Mouse (Mus musculus) cortical plate, adult 2 months (tissue): Measurements from ENCODE around the gene Srd5a3. TPM values are rescaled to one million over a fixed set of nuclear protein-coding genes. Genes with fewer than 3 reads are reported as not detected.
"Not testable (repeated sequence)": the region's sequence is repeated elsewhere in the genome, so short reads cannot be mapped to it uniquely, and the experiment has no call there.

Experiments used
- H3K27ac ChIP-seq: fragments of 200-500 bp; 2 replicates; pipeline ENCODE4 v1.5.1; 2012; ENCODE audit warnings: low read length, control low read depth, inconsistent platforms; ENCODE audit not compliant: insufficient read depth
- H3K4me1 ChIP-seq: fragments of 200-500 bp; 2 replicates; pipeline ENCODE4 v1.6.1; 2011; ENCODE audit warnings: low read length; ENCODE audit not compliant: control insufficient read depth, insufficient read depth
- H3K4me3 ChIP-seq: fragments of 200-500 bp; 2 replicates; pipeline ENCODE4 v1.5.1; 2011; ENCODE audit warnings: mild to moderate bottlenecking, low read length, control low read depth; ENCODE audit not compliant: insufficient read depth
- CTCF ChIP-seq: fragments of 200-500 bp; IDR thresholded peaks from 2 replicates; pipeline ENCODE4 v1.5.1; 2011; ENCODE audit warnings: mild to moderate bottlenecking, control low read depth, low read length; ENCODE audit not compliant: insufficient read depth; ENCODE audit errors: extremely low read depth
- POLR2A ChIP-seq: fragments of 200-500 bp; IDR thresholded peaks from 2 replicates; pipeline ENCODE4 v1.6.1; 2011; ENCODE audit warnings: mild to moderate bottlenecking, low read length, control low read depth; ENCODE audit not compliant: insufficient read depth; ENCODE audit errors: extremely low read depth
- polyA plus RNA-seq: library from polyadenylated mRNA; depleted of rRNA; stranded (reverse); fragments of >200 nt; gene quantifications from 2 replicates; pipeline ENCODE4 v1.2.3, GENCODE M21; 2012; rRNA removed

Srd5a3 gene
- polyA plus RNA-seq, result 24.5 and 26.6 TPM in 2 replicates

- H3K27ac ChIP-seq, result peak within 1 kb of the TSS; percentile 95
- TF ChIP-seq POLR2A, result peak; percentile 59
- peak; percentile 29; the same call in 1 of the 2 replicates for TF ChIP-seq CTCF
- H3K4me1 ChIP-seq, result no peaks in the 10 kb centered on the region; the same call in 1 of the 2 replicates
- H3K4me3 ChIP-seq, result peak within 1 kb of the TSS; percentile 74
Observed at GRCm38 (mm10) chr5:76139808-76140729, at the start of gene Srd5a3. Gene Srd5a3, plus strand, starts transcription at chr5:76140271.

- not testable (repeated sequence) for H3K27ac ChIP-seq, H3K4me3 ChIP-seq, H3K4me1 ChIP-seq
Observed at GRCm38 (mm10) chr5:76103809-76104208, 36.3 kb upstream of the Srd5a3 start.

- TF ChIP-seq CTCF (no peak), POLR2A (no peak)
- H3K4me1 ChIP-seq, result no peaks in the 10 kb centered on the region
- no peak overlapping the region for H3K4me3 ChIP-seq
- no peak overlapping the region for H3K27ac ChIP-seq
Observed at GRCm38 (mm10) chr5:76107306-76107705, 32.8 kb upstream of the Srd5a3 start.

GRCm38 (mm10) chr5:76108496-76108895 is 31.6 kb upstream of the Srd5a3 start:
- no peaks in the 10 kb centered on the region for H3K4me1 ChIP-seq
- no peak overlapping the region for H3K4me3 ChIP-seq
- H3K27ac ChIP-seq, result no peak overlapping the region
- no peak for TF ChIP-seq CTCF
- no peak for TF ChIP-seq POLR2A

- Histone ChIP-seq H3K27ac (no peak overlapping the region), H3K4me3 (no peak overlapping the region), H3K4me1 (no peaks in the 10 kb centered on the region)
- TF ChIP-seq POLR2A (no peak), CTCF (no peak)
Observed at GRCm38 (mm10) chr5:76111173-76111572, 28.9 kb upstream of the Srd5a3 start.

GRCm38 (mm10) chr5:76112016-76112415 is 28.1 kb upstream of the Srd5a3 start:
- no peak for TF ChIP-seq POLR2A
- TF ChIP-seq CTCF, result no peak
- H3K4me1 ChIP-seq, result no peaks in the 10 kb centered on the region
- no peak overlapping the region for H3K27ac ChIP-seq
- H3K4me3 ChIP-seq, result no peak overlapping the region

- Histone ChIP-seq H3K4me1 (no peaks in the 10 kb centered on the region), H3K27ac (no peak overlapping the region), H3K4me3 (no peak overlapping the region)
- TF ChIP-seq POLR2A, result no peak
- TF ChIP-seq CTCF, result no peak
Observed at GRCm38 (mm10) chr5:76115436-76116041, 24.5 kb upstream of the Srd5a3 start.

GRCm38 (mm10) chr5:76118441-76118840 is 21.6 kb upstream of the Srd5a3 start:
- no peak overlapping the region for H3K27ac ChIP-seq
- TF ChIP-seq CTCF, result peak; percentile 64; the same call in 1 of the 2 replicates
- TF ChIP-seq POLR2A, result no peak
- H3K4me3 ChIP-seq, result no peak overlapping the region
- no peaks in the 10 kb centered on the region for H3K4me1 ChIP-seq

GRCm38 (mm10) chr5:76120634-76121033 is 19.4 kb upstream of the Srd5a3 start:
- H3K27ac ChIP-seq, result no peak overlapping the region
- no peak for TF ChIP-seq CTCF
- TF ChIP-seq POLR2A, result no peak
- H3K4me3 ChIP-seq, result no peak overlapping the region
- H3K4me1 ChIP-seq, result no peaks in the 10 kb centered on the region

GRCm38 (mm10) chr5:76127584-76128316 is 12.3 kb upstream of the Srd5a3 start:
- TF ChIP-seq POLR2A (no peak), CTCF (no peak)
- no peak overlapping the region for H3K4me3 ChIP-seq
- peak overlapping the region; percentile 23; the same call in 1 of the 2 replicates for H3K27ac ChIP-seq
- H3K4me1 ChIP-seq, result no peaks in the 10 kb centered on the region
